Mouse (Mus musculus): ENCODE results near the gene Kcnj9. TPM values are rescaled to one million over a fixed set of nuclear protein-coding genes. Genes with fewer than 3 reads are reported as not detected.

Kcnj9 gene
- total and polyA plus RNA-seq, 3 experiments: not detected

GRCm38 (mm10) chr1:172274547-172274946 lies 54.6 kb downstream of the Kcnj9 start:
- H3K27me3 ChIP-seq (ENCODE audit: insufficient read depth, low read length): 0 out of 2 replicates have a peak, but pooled peaks cover 4% of the 10 kb centered on the region
- TF ChIP-seq GATA1 (IDR thresholded peaks at IDR 0.05; ENCODE audit: borderline replicate concordance, low read length): no peak
- TF ChIP-seq CTCF (IDR thresholded peaks at IDR 0.05; ENCODE audit: low read depth, low read length): no peak
- TF ChIP-seq POLR2AphosphoS5 (IDR thresholded peaks at IDR 0.05; ENCODE audit: insufficient replicate concordance, low read depth, low read length): no peak
- no peak for TF ChIP-seq TAL1 (conservative IDR thresholded peaks at IDR 0.05; ENCODE audit: low read depth, low read length)
- TF ChIP-seq GATA2 (IDR thresholded peaks at IDR 0.05; ENCODE audit: borderline replicate concordance, low read depth, low read length): no peak
- no peaks in the 10 kb centered on the region for H3K9me3 ChIP-seq (replicated peaks)
- H3K4me3 ChIP-seq (ENCODE audit: low read depth, low read length): no peak overlapping the region
- H3K4me1 ChIP-seq (ENCODE audit: insufficient read depth, low read depth, low read length): no peaks in the 10 kb centered on the region
- ATAC-seq (ENCODE audit: extremely low read depth, insufficient number of reproducible peaks, low FRiP score, poor library complexity, severe bottlenecking) (no peak), DNase-seq (ENCODE audit: low spot score) (no peak)
- no peaks in the 10 kb centered on the region for H3K36me3 ChIP-seq (replicated peaks)

GRCm38 (mm10) chr1:172274116-172274515 lies 55.0 kb downstream of the Kcnj9 start:
- H3K9me3 ChIP-seq (replicated peaks): no peaks in the 10 kb centered on the region
- ATAC-seq (ENCODE audit: extremely low read depth, insufficient number of reproducible peaks, low FRiP score, poor library complexity, severe bottlenecking): no peak

GRCm38 (mm10) chr1:172273386-172273785 lies 55.7 kb downstream of the Kcnj9 start:
- Histone ChIP-seq H3K9me3 (replicated peaks) (no peaks in the 10 kb centered on the region), H3K27me3 (ENCODE audit: insufficient read depth, low read length) (0 out of 2 replicates have a peak, but pooled peaks cover 4% of the 10 kb centered on the region), H3K4me1 (ENCODE audit: insufficient read depth, low read depth, low read length) (no peaks in the 10 kb centered on the region), H3K4me3 (ENCODE audit: low read depth, low read length) (no peak overlapping the region), H3K36me3 (replicated peaks) (no peaks in the 10 kb centered on the region)
- no peak for ATAC-seq (ENCODE audit: extremely low read depth, insufficient number of reproducible peaks, low FRiP score, poor library complexity, severe bottlenecking)
- DNase-seq (ENCODE audit: low spot score): no peak
- TF ChIP-seq GATA2 (IDR thresholded peaks at IDR 0.05; ENCODE audit: borderline replicate concordance, low read depth, low read length): no peak
- TF ChIP-seq TAL1 (conservative IDR thresholded peaks at IDR 0.05; ENCODE audit: low read depth, low read length): no peak
- TF ChIP-seq POLR2AphosphoS5 (IDR thresholded peaks at IDR 0.05; ENCODE audit: insufficient replicate concordance, low read depth, low read length): no peak
- TF ChIP-seq CTCF (IDR thresholded peaks at IDR 0.05; ENCODE audit: low read depth, low read length): no peak

More at GRCm38 (mm10) chr1:172274116-172274515, 55.0 kb downstream of the Kcnj9 start:
- Histone ChIP-seq H3K4me3 (ENCODE audit: low read depth, low read length) (no peak overlapping the region), H3K36me3 (replicated peaks) (no peaks in the 10 kb centered on the region), H3K4me1 (ENCODE audit: insufficient read depth, low read depth, low read length) (no peaks in the 10 kb centered on the region), H3K27me3 (ENCODE audit: insufficient read depth, low read length) (0 out of 2 replicates have a peak, but pooled peaks cover 4% of the 10 kb centered on the region)
- DNase-seq (ENCODE audit: low spot score): no peak
- TF ChIP-seq GATA2 (IDR thresholded peaks at IDR 0.05; ENCODE audit: borderline replicate concordance, low read depth, low read length): no peak
- no peak for TF ChIP-seq CTCF (IDR thresholded peaks at IDR 0.05; ENCODE audit: low read depth, low read length)

- TF ChIP-seq TAL1 (conservative IDR thresholded peaks at IDR 0.05; ENCODE audit: low read depth, low read length): no peak
- no peak for TF ChIP-seq GATA2 (IDR thresholded peaks at IDR 0.05; ENCODE audit: borderline replicate concordance, low read depth, low read length)
- no peak for TF ChIP-seq POLR2AphosphoS5 (IDR thresholded peaks at IDR 0.05; ENCODE audit: insufficient replicate concordance, low read depth, low read length)
- no peak for TF ChIP-seq CTCF (IDR thresholded peaks at IDR 0.05; ENCODE audit: low read depth, low read length)
- TF ChIP-seq GATA1 (IDR thresholded peaks at IDR 0.05; ENCODE audit: borderline replicate concordance, low read length): no peak
- DNase-seq (ENCODE audit: low spot score) (no peak), ATAC-seq (ENCODE audit: extremely low read depth, insufficient number of reproducible peaks, low FRiP score, poor library complexity, severe bottlenecking) (no peak)
- Histone ChIP-seq H3K4me1 (ENCODE audit: insufficient read depth, low read depth, low read length) (no peaks in the 10 kb centered on the region), H3K4me3 (ENCODE audit: low read depth, low read length) (no peak overlapping the region), H3K27me3 (ENCODE audit: insufficient read depth, low read length) (0 out of 2 replicates have a peak, but pooled peaks cover 4% of the 10 kb centered on the region), H3K36me3 (replicated peaks) (no peaks in the 10 kb centered on the region), H3K9me3 (replicated peaks) (no peaks in the 10 kb centered on the region)
Measured at GRCm38 (mm10) chr1:172271765-172272164, 57.4 kb downstream of the Kcnj9 start.

GRCm38 (mm10) chr1:172271208-172271607 lies 57.9 kb downstream of the Kcnj9 start:
- no peak for ATAC-seq (ENCODE audit: extremely low read depth, insufficient number of reproducible peaks, low FRiP score, poor library complexity, severe bottlenecking)
- H3K36me3 ChIP-seq (replicated peaks): no peaks in the 10 kb centered on the region
- TF ChIP-seq GATA2 (IDR thresholded peaks at IDR 0.05; ENCODE audit: borderline replicate concordance, low read depth, low read length) (no peak), GATA1 (IDR thresholded peaks at IDR 0.05; ENCODE audit: borderline replicate concordance, low read length) (no peak), POLR2AphosphoS5 (IDR thresholded peaks at IDR 0.05; ENCODE audit: insufficient replicate concordance, low read depth, low read length) (no peak), CTCF (IDR thresholded peaks at IDR 0.05; ENCODE audit: low read depth, low read length) (no peak), TAL1 (conservative IDR thresholded peaks at IDR 0.05; ENCODE audit: low read depth, low read length) (no peak)
- no peaks in the 10 kb centered on the region for H3K4me1 ChIP-seq (ENCODE audit: insufficient read depth, low read depth, low read length)
- DNase-seq (ENCODE audit: low spot score): no peak
- H3K4me3 ChIP-seq (ENCODE audit: low read depth, low read length): no peak overlapping the region
- H3K9me3 ChIP-seq (replicated peaks): no peaks in the 10 kb centered on the region
- H3K27me3 ChIP-seq (ENCODE audit: insufficient read depth, low read length): 0 out of 2 replicates have a peak, but pooled peaks cover 4% of the 10 kb centered on the region

Other genes with a start within 250 kb of the Kcnj9 start
- 302 and 320 TPM in 2 replicates for gene Copa, start 246.8 kb downstream of the Kcnj9 start, total RNA-seq (2014; fragmentation: Nextera tagmentation)
- 153 and 166 TPM in 2 replicates for gene Copa, start 246.8 kb downstream of the Kcnj9 start, total RNA-seq (2017)
- 39.4 and 50.6 TPM in 2 replicates for gene Copa, start 246.8 kb downstream of the Kcnj9 start, polyA plus RNA-seq (2012)
- 79.3 and 86.3 TPM in 2 replicates for gene Ncstn, start 246.5 kb downstream of the Kcnj9 start, total RNA-seq (2014; fragmentation: Nextera tagmentation)
- 29.7 and 33.4 TPM in 2 replicates for gene Ncstn, start 246.5 kb downstream of the Kcnj9 start, total RNA-seq (2017)
- gene Ncstn, start 246.5 kb downstream of the Kcnj9 start, polyA plus RNA-seq (2012): 6.8 and 7.6 TPM in 2 replicates
- 47.6 and 55.4 TPM in 2 replicates for gene Pex19, start 202.6 kb downstream of the Kcnj9 start, total RNA-seq (2014; fragmentation: Nextera tagmentation)
- gene Pex19, start 202.6 kb downstream of the Kcnj9 start, total RNA-seq (2017): 51.8 and 54.2 TPM in 2 replicates
- 12.5 and 24.9 TPM in 2 replicates for gene Pex19, start 202.6 kb downstream of the Kcnj9 start, polyA plus RNA-seq (2012)
- 82.2 and 116 TPM in 2 replicates for gene Dcaf8, start 181.2 kb downstream of the Kcnj9 start, total RNA-seq (2014; fragmentation: Nextera tagmentation)
- 120 and 124 TPM in 2 replicates for gene Dcaf8, start 181.2 kb downstream of the Kcnj9 start, total RNA-seq (2017)
- gene Dcaf8, start 181.2 kb downstream of the Kcnj9 start, polyA plus RNA-seq (2012): 47.8 and 60.1 TPM in 2 replicates
- 5.9 and 7.4 TPM in 2 replicates for gene Pea15a, start 122.5 kb downstream of the Kcnj9 start, total RNA-seq (2014; fragmentation: Nextera tagmentation)
- gene Pea15a, start 122.5 kb downstream of the Kcnj9 start, total RNA-seq (2017): 9.4 and 10.4 TPM in 2 replicates
- gene Pea15a, start 122.5 kb downstream of the Kcnj9 start, polyA plus RNA-seq (2012): 3.2 and 4.0 TPM in 2 replicates
- gene Casq1, start 109.5 kb downstream of the Kcnj9 start, total RNA-seq (2014; fragmentation: Nextera tagmentation): not detected in 2 replicates
- gene Casq1, start 109.5 kb downstream of the Kcnj9 start, total RNA-seq (2017): 0.12 TPM in 1 of 2 replicates, not detected in the other
- not detected in 2 replicates for gene Casq1, start 109.5 kb downstream of the Kcnj9 start, polyA plus RNA-seq (2012)
- not detected in 2 replicates for gene Atp1a4, start 70.9 kb downstream of the Kcnj9 start, total RNA-seq (2014; fragmentation: Nextera tagmentation)
- gene Atp1a4, start 70.9 kb downstream of the Kcnj9 start, total RNA-seq (2017): 0.05 TPM in 1 of 2 replicates, not detected in the other
- gene Atp1a4, start 70.9 kb downstream of the Kcnj9 start, polyA plus RNA-seq (2012): not detected in 2 replicates
- gene Igsf8, start 67.7 kb downstream of the Kcnj9 start, total RNA-seq (2014; fragmentation: Nextera tagmentation): 19.9 and 33.3 TPM in 2 replicates
- 13.1 and 14.8 TPM in 2 replicates for gene Igsf8, start 67.7 kb downstream of the Kcnj9 start, total RNA-seq (2017)
- 69.3 and 71.4 TPM in 2 replicates for gene Igsf8, start 67.7 kb downstream of the Kcnj9 start, polyA plus RNA-seq (2012)
- gene Atp1a2, start 31.3 kb downstream of the Kcnj9 start, total RNA-seq (2014; fragmentation: Nextera tagmentation): not detected in 2 replicates
- gene Atp1a2, start 31.3 kb downstream of the Kcnj9 start, total RNA-seq (2017): under 0.01 and 0.05 TPM in 2 replicates
- gene Atp1a2, start 31.3 kb downstream of the Kcnj9 start, polyA plus RNA-seq (2012): not detected in 2 replicates
- 1.1 TPM in 1 of 2 replicates, not detected in the other for gene Kcnj10, start 11.9 kb upstream of the Kcnj9 start, total RNA-seq (2014; fragmentation: Nextera tagmentation)
- gene Kcnj10, start 11.9 kb upstream of the Kcnj9 start, total RNA-seq (2017): under 0.01 and 0.11 TPM in 2 replicates
- not detected in 2 replicates for gene Kcnj10, start 11.9 kb upstream of the Kcnj9 start, polyA plus RNA-seq (2012)
- 28.3 and 29.5 TPM in 2 replicates for gene Pigm, start 47.2 kb upstream of the Kcnj9 start, total RNA-seq (2014; fragmentation: Nextera tagmentation)
- 19.2 and 19.7 TPM in 2 replicates for gene Pigm, start 47.2 kb upstream of the Kcnj9 start, total RNA-seq (2017)
- gene Pigm, start 47.2 kb upstream of the Kcnj9 start, polyA plus RNA-seq (2012): 10.6 and 12.8 TPM in 2 replicates
- gene Slamf9, start 146.0 kb upstream of the Kcnj9 start, total RNA-seq (2014; fragmentation: Nextera tagmentation): not detected in 2 replicates
- not detected in 2 replicates for gene Slamf9, start 146.0 kb upstream of the Kcnj9 start, total RNA-seq (2017)
- gene Slamf9, start 146.0 kb upstream of the Kcnj9 start, polyA plus RNA-seq (2012): not detected in 2 replicates
- not detected in 2 replicates for gene Igsf9, start 152.5 kb upstream of the Kcnj9 start, total RNA-seq (2014; fragmentation: Nextera tagmentation)
- gene Igsf9, start 152.5 kb upstream of the Kcnj9 start, total RNA-seq (2017): 0.12 and 0.38 TPM in 2 replicates
- gene Igsf9, start 152.5 kb upstream of the Kcnj9 start, polyA plus RNA-seq (2012): not detected in 2 replicates
- 1,068 and 1,186 TPM in 2 replicates for gene Tagln2, start 170.7 kb upstream of the Kcnj9 start, total RNA-seq (2014; fragmentation: Nextera tagmentation)
- 618 and 679 TPM in 2 replicates for gene Tagln2, start 170.7 kb upstream of the Kcnj9 start, total RNA-seq (2017)
- gene Tagln2, start 170.7 kb upstream of the Kcnj9 start, polyA plus RNA-seq (2012): 1,022 and 1,501 TPM in 2 replicates
- 4.6 TPM in 1 of 2 replicates, not detected in the other for gene Cfap45, start 191.5 kb upstream of the Kcnj9 start, total RNA-seq (2014; fragmentation: Nextera tagmentation)
- gene Cfap45, start 191.5 kb upstream of the Kcnj9 start, total RNA-seq (2017): 0.12 and 0.33 TPM in 2 replicates
- not detected in 2 replicates for gene Cfap45, start 191.5 kb upstream of the Kcnj9 start, polyA plus RNA-seq (2012)
- not detected in 2 replicates for gene Vsig8, start 226.6 kb upstream of the Kcnj9 start, total RNA-seq (2014; fragmentation: Nextera tagmentation)
- not detected in 2 replicates for gene Vsig8, start 226.6 kb upstream of the Kcnj9 start, total RNA-seq (2017)
- gene Vsig8, start 226.6 kb upstream of the Kcnj9 start, polyA plus RNA-seq (2012): not detected in 2 replicates

All from G1E (cell line).